Mouse (Mus musculus): Measurements from ENCODE around the gene Syce2.
"Not testable (repeated sequence)": the region's sequence is repeated elsewhere in the genome, so short reads cannot be mapped to it uniquely, and the experiment has no call there.

Gene Syce2

GRCm38 (mm10) chr8:84901752-84902151 is 29.8 kb downstream of the Syce2 start, which contains the start of gene Klf1:
Gene Klf1 (plus strand): TSS chr8:84901928.
- peak; percentile 80 for DNase-seq (ENCODE audit: low read depth, low spot score)

- DNase-seq (ENCODE audit: low read depth, low spot score) = no peak
These were observed 30.5 kb downstream of the Syce2 start for GRCm38 (mm10) chr8:84902367-84902919.

GRCm38 (mm10) chr8:84902920-84903661 is 31.2 kb downstream of the Syce2 start:
- DNase-seq (ENCODE audit: low read depth, low spot score) = peak; percentile 76

GRCm38 (mm10) chr8:84904351-84904750 is 32.4 kb downstream of the Syce2 start:
- no peak for DNase-seq (ENCODE audit: low read depth, low spot score)

- no peak for DNase-seq (ENCODE audit: low read depth, low spot score)
These were observed 35.1 kb downstream of the Syce2 start for GRCm38 (mm10) chr8:84907037-84907436.

GRCm38 (mm10) chr8:84907493-84907892 is 35.6 kb downstream of the Syce2 start:
- DNase-seq (ENCODE audit: low read depth, low spot score) = no peak

- not testable (repeated sequence) for DNase-seq (ENCODE audit: low read depth, low spot score)
These were observed 36.1 kb downstream of the Syce2 start for GRCm38 (mm10) chr8:84907979-84908378.

GRCm38 (mm10) chr8:84908421-84909161 is 36.7 kb downstream of the Syce2 start, which contains the start of gene Dnase2a:
Gene Dnase2a (plus strand): TSS chr8:84908560.
- peak; percentile 94 for DNase-seq (ENCODE audit: low read depth, low spot score)

- no peak for DNase-seq (ENCODE audit: low read depth, low spot score)
These were observed 37.4 kb downstream of the Syce2 start for GRCm38 (mm10) chr8:84909162-84909767.

- no peak for DNase-seq (ENCODE audit: low read depth, low spot score)
These were observed 38.0 kb downstream of the Syce2 start for GRCm38 (mm10) chr8:84909949-84910348.

GRCm38 (mm10) chr8:84910551-84910950 is 38.6 kb downstream of the Syce2 start:
- no peak for DNase-seq (ENCODE audit: low read depth, low spot score)

- DNase-seq (ENCODE audit: low read depth, low spot score) = no peak
These were observed 39.9 kb downstream of the Syce2 start for GRCm38 (mm10) chr8:84911854-84912253.

GRCm38 (mm10) chr8:84912391-84912790 is 40.5 kb downstream of the Syce2 start:
- no peak for DNase-seq (ENCODE audit: low read depth, low spot score)

- peak; percentile 75 for DNase-seq (ENCODE audit: low read depth, low spot score)
These were observed 41.1 kb downstream of the Syce2 start for GRCm38 (mm10) chr8:84912895-84913501.

GRCm38 (mm10) chr8:84913502-84913900 is 41.6 kb downstream of the Syce2 start:
- DNase-seq (ENCODE audit: low read depth, low spot score) = no peak

- DNase-seq (ENCODE audit: low read depth, low spot score) = peak; percentile 79
These were observed 42.0 kb downstream of the Syce2 start for GRCm38 (mm10) chr8:84913960-84914359.

GRCm38 (mm10) chr8:84915269-84915668 is 43.4 kb downstream of the Syce2 start:
- DNase-seq (ENCODE audit: low read depth, low spot score) = no peak

- no peak for DNase-seq (ENCODE audit: low read depth, low spot score)
These were observed 45.9 kb downstream of the Syce2 start for GRCm38 (mm10) chr8:84917781-84918180.

GRCm38 (mm10) chr8:84918646-84919045 is 46.7 kb downstream of the Syce2 start:
- DNase-seq (ENCODE audit: low read depth, low spot score) = no peak

GRCm38 (mm10) chr8:84921596-84921995 is 49.7 kb downstream of the Syce2 start:
- DNase-seq (ENCODE audit: low read depth, low spot score) = no peak

- no peak for DNase-seq (ENCODE audit: low read depth, low spot score)
These were observed 53.6 kb downstream of the Syce2 start for GRCm38 (mm10) chr8:84925557-84925956.

GRCm38 (mm10) chr8:84927513-84927912 is 55.6 kb downstream of the Syce2 start:
- no peak for DNase-seq (ENCODE audit: low read depth, low spot score)
